Mouse (Mus musculus): Measurements from ENCODE around the gene Slc22a22.

DNA sequence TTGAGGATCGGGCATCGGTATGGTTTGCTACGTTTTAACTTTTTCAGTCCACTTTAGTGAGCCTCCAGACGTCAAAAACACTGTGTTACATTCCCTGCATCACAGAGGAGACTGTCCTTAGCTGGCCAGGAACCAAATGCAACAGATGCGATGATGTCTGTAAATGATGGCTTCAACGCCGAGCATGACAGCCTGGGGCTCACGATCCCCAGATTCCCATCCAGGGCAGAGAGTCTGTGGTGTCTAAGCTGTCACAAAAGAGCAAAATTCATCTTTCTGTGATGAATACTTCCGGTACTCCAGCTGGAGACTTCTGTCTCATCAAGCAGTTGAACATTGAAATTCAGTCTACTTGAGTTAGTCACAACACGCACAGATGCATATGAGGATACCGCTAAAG is 13.4 kb downstream of the Slc22a22 start:
- no peak for TF ChIP-seq CTCF (IDR thresholded peaks at IDR 0.05; ENCODE audit: insufficient read depth, low read length)
- TF ChIP-seq POLR2A (IDR thresholded peaks at IDR 0.05; ENCODE audit: borderline replicate concordance, extremely low read depth, low read depth, low read length): no peak
